Mouse (Mus musculus): Measurements from ENCODE around the gene Negr1. TPM values are rescaled to one million over a fixed set of nuclear protein-coding genes. Genes with fewer than 3 reads are reported as not detected.

The Negr1 gene
- total and polyA plus RNA-seq, 3 experiments, result 0.16 TPM; not detected in 2

GRCm38 (mm10) chr3:156792743-156793142 lies 231.1 kb downstream of the Negr1 start:
- Histone ChIP-seq H3K36me3 (replicated peaks) (no peaks in the 10 kb centered on the region), H3K4me1 (ENCODE audit: insufficient read depth, low read depth, low read length) (no peaks in the 10 kb centered on the region), H3K9me3 (replicated peaks) (peaks cover 7% of the 10 kb centered on the region), H3K4me3 (ENCODE audit: low read depth, low read length) (no peak overlapping the region), H3K27me3 (ENCODE audit: insufficient read depth, low read length) (no peaks in the 10 kb centered on the region)
- ATAC-seq (ENCODE audit: extremely low read depth, insufficient number of reproducible peaks, low FRiP score, poor library complexity, severe bottlenecking) (no peak), DNase-seq (ENCODE audit: low spot score) (no peak)
- TF ChIP-seq GATA2 (IDR thresholded peaks at IDR 0.05; ENCODE audit: borderline replicate concordance, low read depth, low read length) (no peak), GATA1 (IDR thresholded peaks at IDR 0.05; ENCODE audit: borderline replicate concordance, low read length) (no peak), CTCF (IDR thresholded peaks at IDR 0.05; ENCODE audit: low read depth, low read length) (no peak), POLR2AphosphoS5 (IDR thresholded peaks at IDR 0.05; ENCODE audit: insufficient replicate concordance, low read depth, low read length) (no peak), TAL1 (conservative IDR thresholded peaks at IDR 0.05; ENCODE audit: low read depth, low read length) (no peak)

- H3K4me1 ChIP-seq (ENCODE audit: insufficient read depth, low read depth, low read length), result no peaks in the 10 kb centered on the region
Measured at GRCm38 (mm10) chr3:156794091-156794490, 232.5 kb downstream of the Negr1 start.

GRCm38 (mm10) chr3:156794610-156795009 lies 233.0 kb downstream of the Negr1 start:
- Histone ChIP-seq H3K9me3 (replicated peaks) (peaks cover 7% of the 10 kb centered on the region), H3K27me3 (ENCODE audit: insufficient read depth, low read length) (no peaks in the 10 kb centered on the region), H3K4me1 (ENCODE audit: insufficient read depth, low read depth, low read length) (no peaks in the 10 kb centered on the region), H3K36me3 (replicated peaks) (no peaks in the 10 kb centered on the region), H3K4me3 (ENCODE audit: low read depth, low read length) (no peak overlapping the region)
- DNase-seq (ENCODE audit: low spot score) (no peak), ATAC-seq (ENCODE audit: extremely low read depth, insufficient number of reproducible peaks, low FRiP score, poor library complexity, severe bottlenecking) (no peak)
- no peak for TF ChIP-seq POLR2AphosphoS5 (IDR thresholded peaks at IDR 0.05; ENCODE audit: insufficient replicate concordance, low read depth, low read length)
- TF ChIP-seq TAL1 (conservative IDR thresholded peaks at IDR 0.05; ENCODE audit: low read depth, low read length), result no peak
- TF ChIP-seq GATA2 (IDR thresholded peaks at IDR 0.05; ENCODE audit: borderline replicate concordance, low read depth, low read length), result no peak
- no peak for TF ChIP-seq GATA1 (IDR thresholded peaks at IDR 0.05; ENCODE audit: borderline replicate concordance, low read length)
- no peak for TF ChIP-seq CTCF (IDR thresholded peaks at IDR 0.05; ENCODE audit: low read depth, low read length)

More at GRCm38 (mm10) chr3:156794091-156794490, 232.5 kb downstream of the Negr1 start:
- DNase-seq (ENCODE audit: low spot score) (no peak), ATAC-seq (ENCODE audit: extremely low read depth, insufficient number of reproducible peaks, low FRiP score, poor library complexity, severe bottlenecking) (no peak)
- Histone ChIP-seq H3K4me3 (ENCODE audit: low read depth, low read length) (no peak overlapping the region), H3K36me3 (replicated peaks) (no peaks in the 10 kb centered on the region), H3K27me3 (ENCODE audit: insufficient read depth, low read length) (no peaks in the 10 kb centered on the region), H3K9me3 (replicated peaks) (peaks cover 7% of the 10 kb centered on the region)
- TF ChIP-seq GATA2 (IDR thresholded peaks at IDR 0.05; ENCODE audit: borderline replicate concordance, low read depth, low read length) (no peak), CTCF (IDR thresholded peaks at IDR 0.05; ENCODE audit: low read depth, low read length) (no peak), GATA1 (IDR thresholded peaks at IDR 0.05; ENCODE audit: borderline replicate concordance, low read length) (no peak), POLR2AphosphoS5 (IDR thresholded peaks at IDR 0.05; ENCODE audit: insufficient replicate concordance, low read depth, low read length) (no peak), TAL1 (conservative IDR thresholded peaks at IDR 0.05; ENCODE audit: low read depth, low read length) (no peak)

GRCm38 (mm10) chr3:156796061-156796691 lies 234.6 kb downstream of the Negr1 start:
- Histone ChIP-seq H3K27me3 (ENCODE audit: insufficient read depth, low read length) (no peaks in the 10 kb centered on the region), H3K9me3 (replicated peaks) (peaks cover 7% of the 10 kb centered on the region), H3K36me3 (replicated peaks) (no peaks in the 10 kb centered on the region), H3K4me1 (ENCODE audit: insufficient read depth, low read depth, low read length) (no peaks in the 10 kb centered on the region), H3K4me3 (ENCODE audit: low read depth, low read length) (no peak overlapping the region)
- no peak for ATAC-seq (ENCODE audit: extremely low read depth, insufficient number of reproducible peaks, low FRiP score, poor library complexity, severe bottlenecking)
- DNase-seq (ENCODE audit: low spot score), result no peak
- TF ChIP-seq CTCF (IDR thresholded peaks at IDR 0.05; ENCODE audit: low read depth, low read length) (no peak), TAL1 (conservative IDR thresholded peaks at IDR 0.05; ENCODE audit: low read depth, low read length) (no peak), POLR2AphosphoS5 (IDR thresholded peaks at IDR 0.05; ENCODE audit: insufficient replicate concordance, low read depth, low read length) (no peak), GATA2 (IDR thresholded peaks at IDR 0.05; ENCODE audit: borderline replicate concordance, low read depth, low read length) (no peak), GATA1 (IDR thresholded peaks at IDR 0.05; ENCODE audit: borderline replicate concordance, low read length) (no peak)

- no peak overlapping the region for H3K4me3 ChIP-seq (ENCODE audit: low read depth, low read length)
- TF ChIP-seq TAL1 (conservative IDR thresholded peaks at IDR 0.05; ENCODE audit: low read depth, low read length), result no peak
- no peak for TF ChIP-seq CTCF (IDR thresholded peaks at IDR 0.05; ENCODE audit: low read depth, low read length)
- TF ChIP-seq POLR2AphosphoS5 (IDR thresholded peaks at IDR 0.05; ENCODE audit: insufficient replicate concordance, low read depth, low read length), result no peak
- TF ChIP-seq GATA2 (IDR thresholded peaks at IDR 0.05; ENCODE audit: borderline replicate concordance, low read depth, low read length), result no peak
- TF ChIP-seq GATA1 (IDR thresholded peaks at IDR 0.05; ENCODE audit: borderline replicate concordance, low read length), result no peak
- ATAC-seq (ENCODE audit: extremely low read depth, insufficient number of reproducible peaks, low FRiP score, poor library complexity, severe bottlenecking), result no peak
Measured at GRCm38 (mm10) chr3:156799228-156799627, 237.6 kb downstream of the Negr1 start.

GRCm38 (mm10) chr3:156809836-156810235 lies 248.2 kb downstream of the Negr1 start:
- DNase-seq (ENCODE audit: low spot score), result no peak
- Histone ChIP-seq H3K27me3 (ENCODE audit: insufficient read depth, low read length) (no peaks in the 10 kb centered on the region), H3K4me3 (ENCODE audit: low read depth, low read length) (no peak overlapping the region), H3K36me3 (replicated peaks) (no peaks in the 10 kb centered on the region), H3K9me3 (replicated peaks) (peaks cover 9% of the 10 kb centered on the region), H3K4me1 (ENCODE audit: insufficient read depth, low read depth, low read length) (no peaks in the 10 kb centered on the region)
- TF ChIP-seq CTCF (IDR thresholded peaks at IDR 0.05; ENCODE audit: low read depth, low read length) (no peak), POLR2AphosphoS5 (IDR thresholded peaks at IDR 0.05; ENCODE audit: insufficient replicate concordance, low read depth, low read length) (no peak), GATA1 (IDR thresholded peaks at IDR 0.05; ENCODE audit: borderline replicate concordance, low read length) (no peak), GATA2 (IDR thresholded peaks at IDR 0.05; ENCODE audit: borderline replicate concordance, low read depth, low read length) (no peak), TAL1 (conservative IDR thresholded peaks at IDR 0.05; ENCODE audit: low read depth, low read length) (no peak)
- ATAC-seq (ENCODE audit: extremely low read depth, insufficient number of reproducible peaks, low FRiP score, poor library complexity, severe bottlenecking), result no peak

More at GRCm38 (mm10) chr3:156799228-156799627, 237.6 kb downstream of the Negr1 start:
- peaks cover 4% of the 10 kb centered on the region for H3K9me3 ChIP-seq (replicated peaks)
- no peaks in the 10 kb centered on the region for H3K36me3 ChIP-seq (replicated peaks)
- H3K4me1 ChIP-seq (ENCODE audit: insufficient read depth, low read depth, low read length), result no peaks in the 10 kb centered on the region
- H3K27me3 ChIP-seq (ENCODE audit: insufficient read depth, low read length), result no peaks in the 10 kb centered on the region
- DNase-seq (ENCODE audit: low spot score), result no peak
